Mouse (Mus musculus) limb, embryonic 14.5 days (tissue): ENCODE measurements around the gene Phc2. TPM values are rescaled to one million over a fixed set of nuclear protein-coding genes. Genes with fewer than 3 reads are reported as not detected.

ENCODE experiments used
- ATAC-seq: fragments of 200-750 bp; cut with Nextera tagmentation; 2 replicates; pipeline ENCODE4 v1.8.0; 2017; ENCODE audit warnings: low read depth, moderate number of reproducible peaks, moderate TSS enrichment; ENCODE audit not compliant: low FRiP score
- DNase-seq: peaks from one replicate; pipeline ENCODE4 v3.0.0-alpha.2; 2015; ENCODE audit warnings: low spot score
- H3K27ac ChIP-seq: fragments of 300-500 bp; sonication (generic); replicated peaks from 2 replicates; pipeline ENCODE4 v1.5.1; 2014; ENCODE audit warnings: low read depth, mild to moderate bottlenecking, low read length, moderate library complexity, mixed read lengths
- H3K27me3 ChIP-seq: fragments of 300-500 bp; sonication (generic); 2 replicates; pipeline ENCODE4 v1.6.1; 2014; ENCODE audit warnings: low read length, mixed read lengths; ENCODE audit not compliant: control insufficient read depth, insufficient read depth
- H3K36me3 ChIP-seq: fragments of 300-500 bp; sonication (generic); 2 replicates; pipeline ENCODE4 v1.6.1; 2014; ENCODE audit warnings: mild to moderate bottlenecking, low read length, moderate library complexity, mixed read lengths; ENCODE audit not compliant: control insufficient read depth, insufficient read depth
- H3K4me1 ChIP-seq: fragments of 300-500 bp; sonication (generic); 2 replicates; pipeline ENCODE4 v1.6.1; 2014; ENCODE audit warnings: antibody characterized with exemption, low read length, mixed read lengths; ENCODE audit not compliant: control insufficient read depth, insufficient read depth
- H3K4me2 ChIP-seq: fragments of 300-500 bp; sonication (generic); replicated peaks from 2 replicates; pipeline ENCODE4 v1.6.1; 2014; ENCODE audit warnings: low read depth, mild to moderate bottlenecking, low read length, moderate library complexity; ENCODE audit not compliant: severe bottlenecking
- H3K4me3 ChIP-seq: fragments of 300-500 bp; sonication (generic); replicated peaks from 2 replicates; pipeline ENCODE4 v1.5.1; 2014; ENCODE audit warnings: low read length
- H3K9ac ChIP-seq: fragments of 300-500 bp; sonication (generic); 2 replicates; pipeline ENCODE4 v1.6.1; 2014; ENCODE audit warnings: mild to moderate bottlenecking, low read depth, low read length, moderate library complexity; ENCODE audit not compliant: severe bottlenecking
- H3K9me3 ChIP-seq: fragments of 300-500 bp; sonication (generic); 2 replicates; pipeline ENCODE4 v1.6.1; 2016; ENCODE audit warnings: low read length; ENCODE audit not compliant: control insufficient read depth
- POLR2A ChIP-seq: fragments of 200-500 bp; IDR thresholded peaks from 2 replicates; pipeline ENCODE4 v1.8.0; 2012; ENCODE audit warnings: inconsistent platforms, mild to moderate bottlenecking, moderate library complexity, borderline replicate concordance; ENCODE audit not compliant: insufficient read depth, insufficient read length; ENCODE audit errors: extremely low read depth
- WGBS: fragments of 180-500 bp; shearing (Covaris S2); extraction: QIAGEN DNeasy Blood & Tissue Kit; methylation state at CpG from one replicate; pipeline ENCODE4 v1.1.7; 2014; 5-methylcytosine and 5-hydroxymethylcytosine counted together
- polyA plus RNA-seq, 2 experiments: library from polyadenylated mRNA; depleted of rRNA in 1 of 2; stranded (reverse) in 1 of 2; unstranded in 1 of 2; fragments of >200 nt; fragmentation: Nextera tagmentation in 1 of 2; extraction: Ambion mirVana in 1 of 2; gene quantifications; 2 replicates each; pipeline versions ENCODE4 v1.2.1 to v1.2.3; 2012 to 2014

Gene Phc2
- polyA plus RNA-seq, 2 experiments, result 69.8 to 103 TPM

DNA sequence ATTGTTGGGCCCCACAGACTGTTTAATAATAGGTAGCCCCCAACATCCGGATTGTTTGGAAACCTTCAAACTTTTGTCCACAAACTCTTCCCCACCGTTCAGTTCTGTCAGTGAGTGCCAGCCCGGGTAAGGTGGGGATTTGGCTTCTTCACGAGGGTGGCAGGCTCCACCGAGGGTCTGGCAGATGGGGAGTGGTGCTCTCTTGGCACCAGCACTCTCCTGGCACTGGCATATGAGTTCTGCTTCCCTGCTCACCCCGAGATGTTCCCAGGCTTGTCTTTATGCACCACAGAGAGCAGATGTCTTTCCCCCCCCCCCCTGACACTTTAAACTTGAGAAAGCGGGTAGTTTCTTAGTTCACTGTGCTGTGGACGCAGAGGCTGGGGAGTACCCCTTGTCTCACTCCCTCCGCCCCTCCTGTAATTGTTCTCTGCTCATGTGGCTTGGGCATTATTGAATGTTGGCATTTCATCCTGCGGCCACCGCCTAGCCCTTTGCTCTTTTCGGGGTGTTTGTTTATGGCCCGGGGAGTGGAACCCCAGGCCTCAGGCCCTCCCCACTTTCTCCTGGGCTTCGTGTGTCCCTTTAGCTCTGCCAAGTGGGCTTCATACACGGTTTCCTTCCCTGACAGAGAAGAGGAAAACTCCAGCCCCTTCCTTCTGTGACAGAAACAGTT, 74.7 kb downstream of the Phc2 start:
- ATAC-seq, result no peak
- DNase-seq, result no peak
- Histone ChIP-seq H3K27me3 (no peaks in the 10 kb centered on the region), H3K9me3 (no peaks in the 10 kb centered on the region), H3K4me1 (peaks cover 44% of the 10 kb centered on the region), H3K27ac (peak overlapping the region; percentile 28; the same call in 1 of the 2 replicates), H3K36me3 (peaks cover 5% of the 10 kb centered on the region; the same call in 1 of the 2 replicates), H3K4me3 (peak overlapping the region; percentile 91), H3K4me2 (peak overlapping the region; percentile 89), H3K9ac (peak overlapping the region; percentile 98)
- no peak for TF ChIP-seq POLR2A
- 20% methylated on average over 15 of the region's 15 CpGs for WGBS

GRCm38 (mm10) chr4:128729709-128730037, 75.2 kb downstream of the Phc2 start:
- Histone ChIP-seq H3K27ac (peak overlapping the region; percentile 28; the same call in 1 of the 2 replicates), H3K4me3 (peak overlapping the region; percentile 91), H3K4me2 (peak overlapping the region; percentile 89), H3K9ac (peak overlapping the region; percentile 98), H3K4me1 (peaks cover 49% of the 10 kb centered on the region), H3K9me3 (no peaks in the 10 kb centered on the region), H3K27me3 (no peaks in the 10 kb centered on the region), H3K36me3 (peaks cover 5% of the 10 kb centered on the region; the same call in 1 of the 2 replicates)
- WGBS, result 29% methylated on average over 5 of the region's 5 CpGs
- DNase-seq (no peak), ATAC-seq (no peak)
- TF ChIP-seq POLR2A, result no peak

- Histone ChIP-seq H3K27ac (no peak overlapping the region), H3K9me3 (no peaks in the 10 kb centered on the region), H3K9ac (peak overlapping the region; percentile 98; the same call in 1 of the 2 replicates), H3K36me3 (peaks cover 5% of the 10 kb centered on the region; the same call in 1 of the 2 replicates), H3K4me3 (peak overlapping the region; percentile 91), H3K4me1 (peaks cover 54% of the 10 kb centered on the region), H3K4me2 (peak overlapping the region; percentile 89), H3K27me3 (no peaks in the 10 kb centered on the region)
- no peak for DNase-seq
- WGBS, result 74% methylated on average over 6 of the region's 6 CpGs
- TF ChIP-seq POLR2A, result no peak
- no peak for ATAC-seq
Measured at GRCm38 (mm10) chr4:128730271-128730670, 75.8 kb downstream of the Phc2 start.

- H3K27ac ChIP-seq, result no peak overlapping the region
- no peak overlapping the region for H3K9ac ChIP-seq
- peaks cover 5% of the 10 kb centered on the region; the same call in 1 of the 2 replicates for H3K36me3 ChIP-seq
- 57% methylated on average over 5 of the region's 5 CpGs for WGBS
- no peak overlapping the region for H3K4me3 ChIP-seq
- peaks cover 73% of the 10 kb centered on the region for H3K4me1 ChIP-seq
- no peaks in the 10 kb centered on the region for H3K9me3 ChIP-seq
- no peak overlapping the region for H3K4me2 ChIP-seq
- ATAC-seq, result no peak
- DNase-seq, result no peak
- no peaks in the 10 kb centered on the region for H3K27me3 ChIP-seq
- TF ChIP-seq POLR2A, result no peak
Measured at GRCm38 (mm10) chr4:128732794-128733193, 78.3 kb downstream of the Phc2 start.

- DNase-seq, result no peak
- H3K4me2 ChIP-seq, result no peak overlapping the region
Measured at GRCm38 (mm10) chr4:128733496-128733895, 79.0 kb downstream of the Phc2 start.

More at GRCm38 (mm10) chr4:128733496-128733895, 79.0 kb downstream of the Phc2 start:
- Histone ChIP-seq H3K27ac (no peak overlapping the region), H3K36me3 (peaks cover 5% of the 10 kb centered on the region; the same call in 1 of the 2 replicates), H3K9me3 (no peaks in the 10 kb centered on the region), H3K4me1 (peaks cover 78% of the 10 kb centered on the region), H3K9ac (no peak overlapping the region), H3K4me3 (no peak overlapping the region), H3K27me3 (no peaks in the 10 kb centered on the region)
- WGBS, result 61% methylated on average over 6 of the region's 6 CpGs
- no peak for ATAC-seq
- TF ChIP-seq POLR2A, result no peak
